Mouse (Mus musculus): ENCODE measurements around the gene Majin. TPM values are rescaled to one million over a fixed set of nuclear protein-coding genes. Genes with fewer than 3 reads are reported as not detected.

The Majin gene
- polyA plus RNA-seq, 1 experiment from 2014 or later, result not detected

- Histone ChIP-seq H3K4me1 (ENCODE audit: control insufficient read depth, insufficient read depth, low read length) (no peaks in the 10 kb centered on the region), H3K9me3 (ENCODE audit: control insufficient read depth, low read length) (no peaks in the 10 kb centered on the region), H3K4me3 (ENCODE audit: low read length) (no peak overlapping the region), H3K27me3 (ENCODE audit: control insufficient read depth, insufficient read depth, low read length) (no peaks in the 10 kb centered on the region), H3K4me2 (replicated peaks; ENCODE audit: low read depth, low read length) (no peak overlapping the region), H3K36me3 (ENCODE audit: control insufficient read depth, insufficient read depth, low read length) (no peaks in the 10 kb centered on the region), H3K27ac (ENCODE audit: low read depth, low read length) (no peak overlapping the region), H3K9ac (ENCODE audit: low read depth, low read length) (no peak overlapping the region)
- 65% methylated on average over 6 of the region's 6 CpGs for WGBS
- no peak for ATAC-seq (ENCODE audit: low FRiP score, low TSS enrichment)
Observed at GRCm38 (mm10) chr19:6157220-6157619, 27.0 kb upstream of the Majin start.

- no peak for ATAC-seq (ENCODE audit: low FRiP score, low TSS enrichment)
- 62% methylated on average over 10 of the region's 10 CpGs for WGBS
- Histone ChIP-seq H3K27ac (ENCODE audit: low read depth, low read length) (no peak overlapping the region), H3K4me3 (ENCODE audit: low read length) (no peak overlapping the region), H3K4me2 (replicated peaks; ENCODE audit: low read depth, low read length) (no peak overlapping the region), H3K9ac (ENCODE audit: low read depth, low read length) (no peak overlapping the region), H3K36me3 (ENCODE audit: control insufficient read depth, insufficient read depth, low read length) (no peaks in the 10 kb centered on the region), H3K27me3 (ENCODE audit: control insufficient read depth, insufficient read depth, low read length) (no peaks in the 10 kb centered on the region), H3K9me3 (ENCODE audit: control insufficient read depth, low read length) (no peaks in the 10 kb centered on the region), H3K4me1 (ENCODE audit: control insufficient read depth, insufficient read depth, low read length) (no peaks in the 10 kb centered on the region)
Observed at GRCm38 (mm10) chr19:6163872-6164547, 20.2 kb upstream of the Majin start.

- no peaks in the 10 kb centered on the region for H3K9me3 ChIP-seq (ENCODE audit: control insufficient read depth, low read length)
- H3K4me1 ChIP-seq (ENCODE audit: control insufficient read depth, insufficient read depth, low read length), result no peaks in the 10 kb centered on the region
- H3K9ac ChIP-seq (ENCODE audit: low read depth, low read length), result no peak overlapping the region
- no peak overlapping the region for H3K4me2 ChIP-seq (replicated peaks; ENCODE audit: low read depth, low read length)
- 86% methylated on average over 4 of the region's 4 CpGs for WGBS
- no peaks in the 10 kb centered on the region for H3K36me3 ChIP-seq (ENCODE audit: control insufficient read depth, insufficient read depth, low read length)
- H3K4me3 ChIP-seq (ENCODE audit: low read length), result no peak overlapping the region
- no peak overlapping the region for H3K27ac ChIP-seq (ENCODE audit: low read depth, low read length)
- ATAC-seq (ENCODE audit: low FRiP score, low TSS enrichment), result no peak
- H3K27me3 ChIP-seq (ENCODE audit: control insufficient read depth, insufficient read depth, low read length), result no peaks in the 10 kb centered on the region
Observed at GRCm38 (mm10) chr19:6166750-6167149, 17.4 kb upstream of the Majin start.

GRCm38 (mm10) chr19:6171215-6171614, 13.0 kb upstream of the Majin start:
- no peaks in the 10 kb centered on the region for H3K4me1 ChIP-seq (ENCODE audit: control insufficient read depth, insufficient read depth, low read length)
- H3K4me2 ChIP-seq (replicated peaks; ENCODE audit: low read depth, low read length), result no peak overlapping the region
- H3K9ac ChIP-seq (ENCODE audit: low read depth, low read length), result no peak overlapping the region
- no peak overlapping the region for H3K4me3 ChIP-seq (ENCODE audit: low read length)
- no peak overlapping the region for H3K27ac ChIP-seq (ENCODE audit: low read depth, low read length)
- H3K27me3 ChIP-seq (ENCODE audit: control insufficient read depth, insufficient read depth, low read length), result no peaks in the 10 kb centered on the region
- 83% methylated on average over 8 of the region's 8 CpGs for WGBS
- no peaks in the 10 kb centered on the region for H3K36me3 ChIP-seq (ENCODE audit: control insufficient read depth, insufficient read depth, low read length)
- H3K9me3 ChIP-seq (ENCODE audit: control insufficient read depth, low read length), result no peaks in the 10 kb centered on the region
- no peak for ATAC-seq (ENCODE audit: low FRiP score, low TSS enrichment)

- WGBS, result 24% methylated on average over 5 of the region's 5 CpGs
- Histone ChIP-seq H3K27me3 (ENCODE audit: control insufficient read depth, insufficient read depth, low read length) (no peaks in the 10 kb centered on the region), H3K4me2 (replicated peaks; ENCODE audit: low read depth, low read length) (no peak overlapping the region), H3K4me3 (ENCODE audit: low read length) (no peak overlapping the region), H3K36me3 (ENCODE audit: control insufficient read depth, insufficient read depth, low read length) (no peaks in the 10 kb centered on the region), H3K9me3 (ENCODE audit: control insufficient read depth, low read length) (no peaks in the 10 kb centered on the region), H3K4me1 (ENCODE audit: control insufficient read depth, insufficient read depth, low read length) (no peaks in the 10 kb centered on the region), H3K9ac (ENCODE audit: low read depth, low read length) (no peak overlapping the region), H3K27ac (ENCODE audit: low read depth, low read length) (no peak overlapping the region)
- no peak for ATAC-seq (ENCODE audit: low FRiP score, low TSS enrichment)
Observed at GRCm38 (mm10) chr19:6174771-6175170, 9.4 kb upstream of the Majin start.

GRCm38 (mm10) chr19:6178775-6179174, 5.4 kb upstream of the Majin start:
- H3K36me3 ChIP-seq (ENCODE audit: control insufficient read depth, insufficient read depth, low read length), result no peaks in the 10 kb centered on the region
- H3K4me3 ChIP-seq (ENCODE audit: low read length), result no peak overlapping the region
- H3K4me1 ChIP-seq (ENCODE audit: control insufficient read depth, insufficient read depth, low read length), result no peaks in the 10 kb centered on the region
- no peaks in the 10 kb centered on the region for H3K9me3 ChIP-seq (ENCODE audit: control insufficient read depth, low read length)
- H3K27me3 ChIP-seq (ENCODE audit: control insufficient read depth, insufficient read depth, low read length), result no peaks in the 10 kb centered on the region
- no peak overlapping the region for H3K27ac ChIP-seq (ENCODE audit: low read depth, low read length)
- no peak for ATAC-seq (ENCODE audit: low FRiP score, low TSS enrichment)
- no peak overlapping the region for H3K9ac ChIP-seq (ENCODE audit: low read depth, low read length)
- no peak overlapping the region for H3K4me2 ChIP-seq (replicated peaks; ENCODE audit: low read depth, low read length)
- 93% methylated on average over 5 of the region's 6 CpGs for WGBS

- no peak overlapping the region for H3K4me3 ChIP-seq (ENCODE audit: low read length)
- H3K9me3 ChIP-seq (ENCODE audit: control insufficient read depth, low read length), result no peaks in the 10 kb centered on the region
- H3K9ac ChIP-seq (ENCODE audit: low read depth, low read length), result no peak overlapping the region
- no peaks in the 10 kb centered on the region for H3K27me3 ChIP-seq (ENCODE audit: control insufficient read depth, insufficient read depth, low read length)
- no peak for ATAC-seq (ENCODE audit: low FRiP score, low TSS enrichment)
- WGBS, result 19% methylated on average over 5 of the region's 5 CpGs
- H3K4me1 ChIP-seq (ENCODE audit: control insufficient read depth, insufficient read depth, low read length), result no peaks in the 10 kb centered on the region
- no peak overlapping the region for H3K27ac ChIP-seq (ENCODE audit: low read depth, low read length)
- no peaks in the 10 kb centered on the region for H3K36me3 ChIP-seq (ENCODE audit: control insufficient read depth, insufficient read depth, low read length)
- no peak overlapping the region for H3K4me2 ChIP-seq (replicated peaks; ENCODE audit: low read depth, low read length)
Observed at GRCm38 (mm10) chr19:6181629-6182028, 2.6 kb upstream of the Majin start.

DNA sequence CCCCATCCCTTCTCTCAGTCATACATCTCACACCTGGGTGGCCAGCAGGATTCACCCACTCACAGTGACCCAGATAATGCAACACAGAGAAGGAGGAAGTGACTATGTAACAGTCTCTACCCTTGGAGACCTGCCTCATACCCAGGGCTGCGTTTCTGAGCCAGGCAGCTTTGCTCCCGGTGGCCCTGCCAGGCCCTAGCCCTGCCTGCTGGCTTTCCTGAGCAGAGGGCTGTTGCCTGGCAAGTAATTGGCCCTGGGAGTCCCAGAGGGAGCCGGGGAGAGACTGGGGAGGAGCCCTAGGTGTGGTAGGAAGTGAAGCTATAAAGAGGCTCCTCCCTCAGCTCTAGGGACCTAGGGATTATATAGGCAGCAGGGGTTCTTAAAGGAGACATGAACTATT, 1.7 kb upstream of the Majin start:
- no peaks in the 10 kb centered on the region for H3K9me3 ChIP-seq (ENCODE audit: control insufficient read depth, low read length)
- no peak overlapping the region for H3K27ac ChIP-seq (ENCODE audit: low read depth, low read length)
- 9% methylated on average over 3 of the region's 3 CpGs for WGBS
- H3K4me1 ChIP-seq (ENCODE audit: control insufficient read depth, insufficient read depth, low read length), result no peaks in the 10 kb centered on the region
- no peak overlapping the region for H3K9ac ChIP-seq (ENCODE audit: low read depth, low read length)
- no peak for ATAC-seq (ENCODE audit: low FRiP score, low TSS enrichment)
- no peak overlapping the region for H3K4me2 ChIP-seq (replicated peaks; ENCODE audit: low read depth, low read length)
- H3K27me3 ChIP-seq (ENCODE audit: control insufficient read depth, insufficient read depth, low read length), result no peaks in the 10 kb centered on the region
- H3K36me3 ChIP-seq (ENCODE audit: control insufficient read depth, insufficient read depth, low read length), result no peaks in the 10 kb centered on the region
- H3K4me3 ChIP-seq (ENCODE audit: low read length), result no peak overlapping the region

DNA sequence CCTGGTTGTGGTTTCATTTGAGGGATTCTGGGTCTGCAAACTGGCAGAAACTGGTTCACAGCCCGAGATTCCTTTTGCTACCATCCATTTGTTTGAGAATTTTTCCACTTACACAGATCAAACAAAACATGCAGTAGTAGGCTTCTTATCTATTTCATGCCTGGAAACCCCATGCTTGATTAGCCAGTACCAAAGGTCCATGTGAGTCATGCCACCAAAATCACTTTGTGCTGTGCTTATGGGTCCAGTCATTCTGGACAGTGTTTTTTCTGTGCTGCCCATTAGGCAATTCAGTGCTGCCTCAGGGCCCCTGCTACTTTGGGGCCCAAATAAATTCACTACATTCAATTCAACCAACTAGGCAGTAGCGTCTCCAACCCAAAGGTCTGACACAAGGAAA, 20.1 kb downstream of the Majin start:
- Histone ChIP-seq H3K27me3 (ENCODE audit: control insufficient read depth, insufficient read depth, low read length) (no peaks in the 10 kb centered on the region), H3K36me3 (ENCODE audit: control insufficient read depth, insufficient read depth, low read length) (no peaks in the 10 kb centered on the region), H3K4me1 (ENCODE audit: control insufficient read depth, insufficient read depth, low read length) (no peaks in the 10 kb centered on the region), H3K9ac (ENCODE audit: low read depth, low read length) (no peak overlapping the region), H3K27ac (ENCODE audit: low read depth, low read length) (no peak overlapping the region), H3K4me3 (ENCODE audit: low read length) (no peak overlapping the region), H3K4me2 (replicated peaks; ENCODE audit: low read depth, low read length) (no peak overlapping the region), H3K9me3 (ENCODE audit: control insufficient read depth, low read length) (no peaks in the 10 kb centered on the region)
- ATAC-seq (ENCODE audit: low FRiP score, low TSS enrichment), result no peak
- WGBS, result 77% methylated on average over 2 of the region's 2 CpGs

Data from kidney, embryonic 14.5 days (tissue).